Mouse (Mus musculus): Measurements from ENCODE around the gene Stt3a.

Gene Stt3a

DNA sequence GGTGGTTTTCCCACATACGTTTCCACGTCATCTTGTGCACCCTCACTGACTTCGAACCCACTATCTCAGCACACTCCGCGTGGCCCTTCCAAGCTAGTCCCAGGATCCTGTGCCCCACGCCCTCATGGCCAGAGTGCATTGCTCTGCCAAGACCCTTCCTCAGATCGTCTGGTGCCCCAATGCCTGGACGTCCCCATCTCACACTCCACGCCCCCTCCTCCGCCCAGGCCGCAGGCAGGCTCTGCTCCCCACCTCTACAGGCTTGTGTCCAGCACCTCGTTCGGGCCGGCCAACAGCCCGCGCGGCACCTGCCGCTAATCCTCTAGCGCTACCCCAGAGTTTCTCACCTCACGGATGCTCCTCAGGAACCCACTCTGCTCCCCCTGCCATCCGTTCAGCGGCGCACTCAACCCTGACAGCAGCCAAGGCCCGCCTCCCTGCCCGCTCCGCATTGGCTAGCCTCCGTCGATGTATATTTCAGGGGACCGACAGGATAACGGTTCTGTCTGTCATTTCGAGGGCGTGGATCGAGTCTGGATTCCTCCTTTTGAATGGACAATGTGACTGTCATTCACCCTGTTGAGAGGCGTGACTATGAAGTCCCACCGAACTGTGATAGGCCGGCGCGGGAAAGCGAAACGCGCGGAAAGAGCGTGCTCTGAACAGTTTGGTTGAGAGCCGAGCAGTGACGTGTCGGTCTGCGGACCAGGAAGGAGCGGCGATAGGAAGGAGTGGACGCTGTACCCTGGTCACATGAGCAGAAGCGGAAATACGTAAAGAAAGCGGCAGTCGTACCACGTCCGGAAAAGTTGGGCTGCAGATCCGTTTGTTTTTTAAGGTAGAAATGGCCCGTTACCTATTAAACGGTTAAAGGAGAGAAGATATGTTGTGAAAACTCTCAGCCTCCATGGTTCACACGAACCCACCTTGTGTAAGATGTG, at the start of gene Stt3a:
Gene Stt3a (minus strand): TSS at position 477 of the 941 bp plus-strand sequence.
- peak; percentile 100 for DNase-seq (ENCODE audit: low read depth)

DNA sequence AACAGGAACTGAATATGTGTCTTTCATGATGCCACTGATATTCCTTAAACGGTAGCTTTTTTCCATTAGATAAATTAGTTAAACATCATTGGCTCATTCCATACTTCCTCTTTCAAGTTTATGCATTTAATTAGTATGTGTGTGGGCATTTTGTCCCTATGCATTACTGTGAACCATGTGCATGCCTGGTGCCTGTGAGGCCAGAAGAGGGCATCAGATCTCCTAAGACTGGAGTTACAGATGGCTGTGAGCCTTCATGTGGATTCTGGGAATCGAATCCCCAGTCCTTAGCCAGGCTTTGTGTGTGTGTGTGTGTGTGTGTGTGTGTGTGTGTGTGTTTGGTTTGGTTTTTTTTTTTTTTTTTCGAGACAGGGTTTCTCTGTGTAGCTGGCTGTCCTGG, 47.0 kb upstream of the Stt3a start:
- DNase-seq (ENCODE audit: low read depth), result no peak

GRCm38 (mm10) chr9:36808126-36808785, 40.8 kb upstream of the Stt3a start:
- DNase-seq (ENCODE audit: low read depth), result no peak

DNA sequence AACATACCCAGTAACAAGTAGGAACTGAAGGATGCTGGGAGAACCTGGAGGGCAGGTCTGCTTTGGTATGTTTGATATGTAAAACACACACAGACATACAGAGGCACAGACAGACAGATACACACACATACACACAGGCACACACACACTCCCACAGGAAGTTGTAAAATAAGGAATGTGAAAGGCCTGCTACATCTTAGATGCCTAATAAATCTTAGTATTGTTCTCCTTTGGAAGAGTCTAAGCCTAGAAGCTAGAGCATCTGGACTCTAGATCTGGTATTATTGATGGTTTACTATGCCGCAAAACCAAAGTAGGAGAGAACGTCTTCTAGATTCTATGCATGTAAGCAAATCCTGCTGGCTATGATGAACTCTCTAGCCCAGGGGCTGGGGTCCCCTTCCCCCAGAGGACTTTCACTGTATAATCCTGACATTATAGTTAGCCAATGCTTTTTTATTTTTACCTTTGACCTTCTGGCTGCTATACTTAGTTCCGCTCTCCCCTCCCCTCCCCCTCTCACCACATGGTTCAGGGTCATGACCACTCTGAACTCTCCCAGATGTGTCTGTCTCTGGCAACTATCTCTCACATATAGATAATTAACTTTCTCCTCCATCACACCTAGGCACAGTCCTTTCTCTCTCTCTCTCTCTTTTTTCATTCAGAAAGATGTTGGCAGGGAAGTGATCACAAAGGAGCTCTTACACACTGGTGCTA, 37.9 kb upstream of the Stt3a start:
- DNase-seq (ENCODE audit: low read depth), result no peak

DNA sequence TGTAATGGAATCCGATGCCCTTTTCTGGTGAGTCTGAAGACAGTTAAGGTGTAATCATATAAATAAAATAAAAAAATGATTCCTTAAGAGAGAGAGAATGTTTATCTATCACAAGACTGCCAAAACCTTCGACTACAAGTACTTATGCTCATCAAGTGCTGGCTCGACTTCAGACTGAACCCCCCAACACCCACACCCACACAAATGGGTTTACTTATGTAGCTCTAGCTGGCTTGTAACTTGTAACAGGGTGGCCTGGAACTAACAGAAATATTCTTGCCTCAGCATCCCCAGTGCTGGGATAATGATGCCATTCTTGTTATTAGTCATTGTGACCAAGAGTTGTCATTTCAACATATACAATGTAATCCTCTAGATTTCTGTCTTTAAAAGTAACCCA, 36.4 kb upstream of the Stt3a start:
- no peak for DNase-seq (ENCODE audit: low read depth)

DNA sequence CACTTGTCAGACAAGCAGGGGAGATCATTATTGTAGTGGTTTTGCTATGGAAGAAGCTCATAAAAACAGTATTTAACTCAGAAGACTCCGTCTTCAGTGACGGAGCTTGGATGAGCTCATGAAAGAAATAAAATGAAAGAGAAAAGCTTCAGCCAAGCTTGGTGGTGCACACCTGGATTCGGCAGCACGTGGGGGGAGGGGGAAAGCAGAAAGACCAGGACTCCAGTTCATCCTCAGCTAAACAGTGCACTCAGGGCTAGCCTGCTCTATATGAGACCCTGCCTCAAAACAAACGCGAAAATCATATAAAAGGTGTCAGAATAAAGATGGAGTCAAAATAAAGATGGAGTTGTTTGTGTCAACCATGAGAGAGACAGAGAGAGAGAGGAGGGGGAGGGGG, 35.9 kb upstream of the Stt3a start:
- DNase-seq (ENCODE audit: low read depth), result no peak

DNA sequence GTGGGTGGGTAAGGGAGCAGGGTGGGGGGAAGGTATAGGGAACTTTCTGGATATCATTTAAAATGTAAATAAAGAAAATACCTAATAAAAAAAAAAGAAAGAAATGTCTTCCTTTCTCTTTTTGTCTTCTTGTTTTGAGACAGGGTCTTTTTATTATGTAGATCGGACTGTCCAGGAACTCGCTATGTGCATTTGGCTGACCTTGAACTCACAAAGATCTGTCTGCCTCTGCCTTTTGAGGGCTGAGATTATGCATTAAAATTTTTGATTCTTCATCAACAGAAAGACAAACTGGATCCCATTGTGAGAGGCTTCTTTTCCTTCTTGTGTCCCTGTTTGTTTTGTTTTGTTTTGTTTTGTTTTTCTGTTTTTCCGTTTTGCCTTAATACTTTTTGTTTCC, 35.5 kb upstream of the Stt3a start:
- no peak for DNase-seq (ENCODE audit: low read depth)

DNA sequence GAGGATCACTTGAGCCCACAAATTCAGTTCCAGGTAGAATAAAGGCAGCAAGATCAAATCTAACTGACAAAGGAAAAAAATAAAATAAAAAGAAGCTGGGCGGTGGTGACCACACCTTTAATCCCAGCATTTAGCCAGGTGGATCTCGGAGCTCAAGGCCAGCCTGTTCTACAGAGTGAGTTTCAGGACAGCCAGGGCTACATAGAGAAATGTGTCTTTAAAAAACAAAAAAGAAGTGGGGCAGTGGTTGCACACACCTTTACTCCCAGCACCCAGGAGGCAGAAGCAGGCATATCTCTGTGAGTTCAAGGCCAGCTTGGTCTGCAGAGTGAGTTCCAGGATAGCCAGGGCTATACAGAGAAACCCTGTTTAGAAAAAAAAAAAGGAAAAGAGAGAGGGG, 34.5 kb upstream of the Stt3a start:
- no peak for DNase-seq (ENCODE audit: low read depth)

- DNase-seq (ENCODE audit: low read depth), result peak; percentile 44
Measured at GRCm38 (mm10) chr9:36796781-36797555, 29.5 kb upstream of the Stt3a start, which contains the start of gene Ei24. Gene Ei24 (minus strand): TSS chr9:36797393.

GRCm38 (mm10) chr9:36796224-36796623, 28.7 kb upstream of the Stt3a start:
- DNase-seq (ENCODE audit: low read depth), result peak; percentile 15

GRCm38 (mm10) chr9:36795556-36795955, 28.1 kb upstream of the Stt3a start:
- DNase-seq (ENCODE audit: low read depth), result no peak

GRCm38 (mm10) chr9:36794487-36794886, 27.0 kb upstream of the Stt3a start:
- no peak for DNase-seq (ENCODE audit: low read depth)

DNA sequence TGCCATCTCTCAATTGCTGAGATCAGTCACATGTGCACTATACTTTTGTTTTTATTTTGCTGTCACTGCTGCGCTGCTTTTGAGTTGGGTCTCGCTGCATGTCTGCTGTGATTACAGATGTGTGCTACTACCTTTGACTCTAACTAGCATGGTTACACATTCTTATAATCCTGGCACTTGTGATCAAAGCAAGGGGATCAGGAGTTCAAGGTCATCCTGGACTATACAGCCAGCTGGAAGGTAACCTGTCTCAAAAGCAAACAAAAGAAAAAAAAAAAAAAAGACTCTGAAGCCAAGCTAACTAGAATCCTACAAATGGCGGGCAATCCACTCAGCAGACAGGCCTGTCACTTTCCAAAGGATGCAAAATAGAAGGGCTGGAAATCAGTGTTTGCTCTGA, 24.7 kb upstream of the Stt3a start:
- no peak for DNase-seq (ENCODE audit: low read depth)

- DNase-seq (ENCODE audit: low read depth), result no peak
Measured at GRCm38 (mm10) chr9:36783921-36784320, 16.4 kb upstream of the Stt3a start.

DNA sequence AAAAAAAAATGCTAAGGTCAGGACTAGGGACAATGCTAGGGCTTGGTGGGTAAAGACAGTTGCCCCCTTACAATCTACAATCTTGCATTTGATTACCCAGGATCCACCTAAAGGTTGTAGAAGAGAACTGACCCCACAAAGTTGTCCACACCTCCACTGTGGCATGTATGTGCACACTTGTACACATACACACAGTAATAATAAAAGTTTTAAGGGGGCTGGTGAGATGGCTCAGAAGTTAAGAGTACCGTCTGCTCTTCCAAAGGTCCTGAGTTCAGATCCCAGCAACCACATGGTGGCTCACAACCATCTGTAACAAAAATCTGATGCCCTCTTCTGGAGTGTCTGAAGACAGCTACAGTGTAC, 1.6 kb upstream of the Stt3a start:
- DNase-seq (ENCODE audit: low read depth), result peak; percentile 10

DNA sequence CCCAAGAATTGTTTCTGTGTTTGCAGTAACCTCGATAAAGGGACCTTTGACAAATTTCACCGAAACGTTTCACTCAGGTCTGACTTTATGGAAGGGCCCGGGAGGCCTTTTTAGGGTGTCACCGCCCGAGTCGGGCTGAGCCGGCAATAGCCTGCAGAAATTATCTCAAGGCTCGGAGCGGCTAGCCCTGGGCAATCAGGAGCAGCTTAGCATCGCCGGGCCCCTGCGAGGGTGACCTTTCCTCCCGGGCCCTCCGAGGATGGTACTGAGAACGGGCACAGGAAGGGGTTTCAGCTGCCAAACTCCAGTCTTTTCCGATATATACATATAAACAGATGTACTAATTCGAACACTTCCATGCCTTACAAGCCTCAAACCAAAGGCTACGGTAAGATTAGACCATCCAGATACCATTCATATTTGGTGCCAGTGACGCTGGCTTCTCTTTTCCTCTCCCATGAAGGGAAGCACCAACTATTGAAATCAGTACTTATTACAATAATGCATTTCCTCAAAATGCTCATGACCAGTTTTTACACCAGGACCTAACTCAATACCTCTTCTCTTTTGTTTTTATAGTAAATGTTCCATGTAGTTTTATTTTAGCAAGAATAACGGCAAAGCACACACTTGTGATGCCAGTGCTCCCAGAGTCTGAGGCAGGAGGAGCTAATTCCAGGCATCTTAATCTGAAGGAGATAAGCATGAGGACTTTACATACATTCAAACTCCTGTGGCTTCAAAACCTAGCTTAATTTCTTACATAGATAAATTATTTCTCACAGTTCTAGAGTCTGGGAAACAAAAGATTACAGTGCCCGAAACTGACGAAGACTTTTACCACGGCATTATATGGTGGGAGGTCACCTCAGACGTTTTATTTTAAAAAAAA, 923 bp upstream of the Stt3a start:
- peak; percentile 32 for DNase-seq (ENCODE audit: low read depth)

DNA sequence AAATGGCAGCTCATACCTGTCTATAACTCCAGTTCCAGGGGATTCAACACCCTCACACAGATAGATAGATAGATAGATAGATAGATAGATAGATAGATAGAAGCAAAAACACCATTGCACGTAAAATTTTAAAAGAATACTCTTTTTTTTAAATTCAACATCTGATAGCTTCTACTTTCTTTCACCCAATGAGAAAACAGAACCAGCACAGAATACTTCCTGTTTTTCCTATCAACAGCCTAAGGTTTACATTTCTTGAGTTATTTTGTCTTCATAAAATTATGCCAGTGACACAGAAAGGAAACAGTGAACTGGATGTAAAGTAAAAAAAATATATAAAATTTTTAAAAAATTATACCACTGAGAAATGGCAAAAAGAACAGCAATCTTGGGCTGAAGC, 3.1 kb downstream of the Stt3a start:
- no peak for DNase-seq (ENCODE audit: low read depth)

DNA sequence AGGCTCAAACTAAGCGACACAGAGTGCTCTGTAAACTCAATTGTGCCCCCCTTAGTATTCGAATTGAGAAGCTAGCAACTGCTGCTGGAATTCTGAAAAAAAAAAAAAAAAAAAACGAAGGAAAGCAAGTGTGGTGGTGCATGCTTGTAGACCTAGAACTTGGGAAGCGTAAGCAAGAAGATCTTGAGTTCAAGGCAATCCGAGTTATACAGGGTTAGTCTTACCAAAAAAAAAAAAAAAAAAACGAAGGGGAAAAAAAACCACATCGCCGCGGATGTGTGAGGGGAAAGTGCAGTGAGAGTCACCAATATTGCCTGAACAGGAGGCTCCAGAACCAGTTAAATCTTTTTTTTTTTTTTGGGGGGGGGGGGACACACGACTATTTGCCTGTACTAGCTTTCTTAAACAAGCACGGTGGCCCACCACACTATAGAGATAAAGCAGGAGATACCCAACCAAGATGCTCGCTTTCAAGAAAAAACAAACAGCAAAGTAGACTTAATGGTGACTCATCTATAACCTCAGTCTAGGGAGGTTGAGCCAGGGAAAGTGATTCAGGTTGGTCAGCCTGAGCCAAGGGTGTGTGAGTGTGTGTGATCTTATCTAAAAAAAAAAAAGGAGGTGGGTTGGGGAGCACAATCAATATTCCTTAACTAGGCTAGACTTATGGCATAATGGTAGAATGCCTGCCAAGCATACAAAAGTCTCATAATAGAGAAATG, 40.3 kb downstream of the Stt3a start, which contains the start of gene Chek1:
Gene Chek1 (minus strand): TSS at position 32 of the 722 bp plus-strand sequence.
- no peak for DNase-seq (ENCODE audit: low read depth)

- DNase-seq (ENCODE audit: low read depth), result peak; percentile 78
Measured at GRCm38 (mm10) chr9:36726131-36727033, 41.1 kb downstream of the Stt3a start.

Data from c-Kit-positive CD71-positive TER-119-negative erythroid progenitor cells, embryonic 14.5 days (primary cell).